Mouse (Mus musculus) MEL (cell line): ENCODE data around the gene Jup. TPM values are rescaled to one million over a fixed set of nuclear protein-coding genes. Genes with fewer than 3 reads are reported as not detected.
A peak's percentile ranks its signal among the peaks of the same experiment; 100 is the strongest.

ENCODE experiments used
- DNase-seq: peaks from one replicate; pipeline ENCODE4 v3.0.0; 2011; ENCODE audit warnings: low read depth, low spot score
- H3K27ac ChIP-seq: 2 replicates; pipeline ENCODE4 v1.5.1; 2012; ENCODE audit warnings: low read depth, mild to moderate bottlenecking, control low read depth, low read length, moderate library complexity; ENCODE audit not compliant: control insufficient read depth
- H3K27me3 ChIP-seq, 2 experiments: fragments of 150-350 bp in 1 of 2; sonication (generic) in 1 of 2; 2 replicates each; pipeline ENCODE4 v1.6.1; 2012; ENCODE audit warnings: low read length in 2 of 2, mild to moderate bottlenecking in 2 of 2, improper control_type of control experiment in 1 of 2, moderate library complexity in 1 of 2; ENCODE audit not compliant: insufficient read depth in 2 of 2, control insufficient read depth in 1 of 2
- H3K36me3 ChIP-seq, 2 experiments: 2 replicates each; pipeline ENCODE4 v1.6.1; 2012 to 2014; ENCODE audit warnings: low read length in 2 of 2, improper control_type of control experiment in 1 of 2, inconsistent platforms in 1 of 2, mild to moderate bottlenecking in 1 of 2; ENCODE audit not compliant: insufficient read depth in 2 of 2, control insufficient read depth in 1 of 2
- H3K4me1 ChIP-seq, 2 experiments: fragments of 150-350 bp in 1 of 2; sonication (generic) in 1 of 2; 2 replicates each; pipeline ENCODE4 v1.6.1; 2012; ENCODE audit warnings: low read length in 2 of 2, improper control_type of control experiment in 1 of 2, mild to moderate bottlenecking in 1 of 2; ENCODE audit not compliant: insufficient read depth in 2 of 2, control insufficient read depth in 1 of 2
- H3K4me3 ChIP-seq, 2 experiments: fragments of 150-350 bp in 1 of 2; sonication (generic) in 1 of 2; 2 replicates each; pipeline ENCODE4 v1.5.1; 2012; ENCODE audit warnings: low read depth in 2 of 2, low read length in 2 of 2, mild to moderate bottlenecking in 2 of 2, moderate library complexity in 2 of 2, control low read depth in 1 of 2, improper control_type of control experiment in 1 of 2; ENCODE audit not compliant: control insufficient read depth in 1 of 2, insufficient read depth in 1 of 2
- H3K79me2 ChIP-seq: 2 replicates; pipeline ENCODE4 v1.6.1; 2012; ENCODE audit warnings: mild to moderate bottlenecking, low read length, moderate library complexity; ENCODE audit not compliant: control insufficient read depth, poor library complexity, insufficient read depth
- H3K9ac ChIP-seq: 2 replicates; pipeline ENCODE4 v1.6.1; 2012; ENCODE audit warnings: low read depth, mild to moderate bottlenecking, control low read depth, low read length, moderate library complexity; ENCODE audit not compliant: control insufficient read depth, poor library complexity, severe bottlenecking
- H3K9me3 ChIP-seq: fragments of 150-350 bp; sonication (generic); replicated peaks from 2 replicates; pipeline ENCODE4 v1.6.1; 2012; ENCODE audit warnings: mild to moderate bottlenecking, low read length, improper control_type of control experiment, moderate library complexity; ENCODE audit not compliant: insufficient read depth
- BHLHE40 ChIP-seq: IDR thresholded peaks from 2 replicates; pipeline ENCODE4 v1.6.1; 2012; ENCODE audit warnings: low read depth, mild to moderate bottlenecking, inconsistent platforms, low read length, improper control_type of control experiment, borderline replicate concordance
- CHD1 ChIP-seq: IDR thresholded peaks from 2 replicates; pipeline ENCODE4 v1.6.1; 2012; ENCODE audit warnings: low read depth, mild to moderate bottlenecking, inconsistent platforms, low read length, improper control_type of control experiment
- CTCF ChIP-seq, 3 experiments: IDR thresholded peaks in 2 of 3; conservative IDR thresholded peaks in 1 of 3; 2 replicates each; pipeline ENCODE4 v1.5.1; 2011 to 2012; ENCODE audit warnings: low read length in 3 of 3, low read depth in 2 of 3, mild to moderate bottlenecking in 2 of 3, improper control_type of control experiment in 1 of 3, inconsistent platforms in 1 of 3, mixed read lengths in 1 of 3, moderate library complexity in 1 of 3; ENCODE audit not compliant: control insufficient read depth in 1 of 3, insufficient read depth in 1 of 3, poor library complexity in 1 of 3, severe bottlenecking in 1 of 3
- E2F4 ChIP-seq: IDR thresholded peaks from 2 replicates; pipeline ENCODE4 v1.6.1; 2011; ENCODE audit warnings: low read depth, low read length, improper control_type of control experiment, borderline replicate concordance
- ELF1 ChIP-seq: IDR thresholded peaks from 2 replicates; pipeline ENCODE4 v1.6.1; 2014; ENCODE audit warnings: low read depth, mild to moderate bottlenecking, inconsistent platforms, low read length, improper control_type of control experiment, moderate library complexity
- EP300 ChIP-seq, 2 experiments: IDR thresholded peaks; 2 replicates each; pipeline ENCODE4 v1.6.1; 2011; ENCODE audit warnings: improper control_type of control experiment in 2 of 2, low read length in 2 of 2, low read depth in 1 of 2, mild to moderate bottlenecking in 1 of 2
- ETS1 ChIP-seq: IDR thresholded peaks from 2 replicates; pipeline ENCODE4 v1.6.1; 2012; ENCODE audit warnings: low read depth, mild to moderate bottlenecking, inconsistent platforms, low read length, improper control_type of control experiment, moderate library complexity
- GABPA ChIP-seq: IDR thresholded peaks from 2 replicates; pipeline ENCODE4 v1.6.1; 2012; ENCODE audit warnings: low read depth, mild to moderate bottlenecking, inconsistent platforms, low read length, improper control_type of control experiment, moderate library complexity
- GATA1 ChIP-seq: IDR thresholded peaks from 2 replicates; pipeline ENCODE4 v1.6.1; 2011; ENCODE audit warnings: low read depth, low read length, improper control_type of control experiment
- HCFC1 ChIP-seq: IDR thresholded peaks from 2 replicates; pipeline ENCODE4 v1.6.1; 2012; ENCODE audit warnings: low read depth, mild to moderate bottlenecking, inconsistent platforms, low read length, improper control_type of control experiment, moderate library complexity
- KAT2A ChIP-seq: conservative IDR thresholded peaks from 2 replicates; pipeline ENCODE4 v1.6.1; 2012; ENCODE audit warnings: low read depth, low read length, improper control_type of control experiment, inconsistent platforms
- MAX ChIP-seq: IDR thresholded peaks from 2 replicates; pipeline ENCODE4 v1.6.1; 2011; ENCODE audit warnings: low read length, improper control_type of control experiment
- MAZ ChIP-seq: IDR thresholded peaks from 2 replicates; pipeline ENCODE4 v1.6.1; 2012; ENCODE audit warnings: low read depth, mild to moderate bottlenecking, inconsistent platforms, low read length, improper control_type of control experiment
- MEF2A ChIP-seq: IDR thresholded peaks from 2 replicates; pipeline ENCODE4 v1.6.1; 2014; ENCODE audit warnings: low read depth, mild to moderate bottlenecking, inconsistent platforms, low read length, improper control_type of control experiment; ENCODE audit not compliant: poor library complexity, insufficient replicate concordance, severe bottlenecking; ENCODE audit errors: extremely low read depth
- MXI1 ChIP-seq: IDR thresholded peaks from 2 replicates; pipeline ENCODE4 v1.6.1; 2011; ENCODE audit warnings: mild to moderate bottlenecking, low read depth, low read length, improper control_type of control experiment
- MYB ChIP-seq: IDR thresholded peaks from 2 replicates; pipeline ENCODE4 v1.6.1; 2011; ENCODE audit warnings: mild to moderate bottlenecking, low read depth, low read length, improper control_type of control experiment
- MYC ChIP-seq: IDR thresholded peaks from 2 replicates; pipeline ENCODE4 v1.6.1; 2011; ENCODE audit warnings: low read depth, mild to moderate bottlenecking, low read length, improper control_type of control experiment, moderate library complexity
- NELFE ChIP-seq: IDR thresholded peaks from 2 replicates; pipeline ENCODE4 v1.6.1; 2011; ENCODE audit warnings: low read depth, low read length, improper control_type of control experiment
- NRF1 ChIP-seq: IDR thresholded peaks from 2 replicates; pipeline ENCODE4 v1.6.1; 2014; ENCODE audit warnings: low read depth, mild to moderate bottlenecking, inconsistent platforms, low read length, improper control_type of control experiment, moderate library complexity; ENCODE audit not compliant: poor library complexity, insufficient read depth, severe bottlenecking
- POLR2A ChIP-seq, 2 experiments: IDR thresholded peaks; 2 replicates each; pipeline ENCODE4 v1.6.1; 2011 to 2012; ENCODE audit warnings: low read length in 2 of 2, mild to moderate bottlenecking in 2 of 2, control low read depth in 1 of 2, improper control_type of control experiment in 1 of 2, low read depth in 1 of 2, moderate library complexity in 1 of 2; ENCODE audit not compliant: control insufficient read depth in 1 of 2, insufficient read depth in 1 of 2, poor library complexity in 1 of 2
- POLR2AphosphoS2 ChIP-seq: IDR thresholded peaks from 2 replicates; pipeline ENCODE4 v1.6.1; 2011; ENCODE audit warnings: low read length, improper control_type of control experiment
- SIN3A ChIP-seq: IDR thresholded peaks from 2 replicates; pipeline ENCODE4 v1.6.1; 2012; ENCODE audit warnings: low read length, improper control_type of control experiment, inconsistent platforms
- SMC3 ChIP-seq: IDR thresholded peaks from 2 replicates; pipeline ENCODE4 v1.6.1; 2011; ENCODE audit warnings: low read depth, low read length, improper control_type of control experiment
- TBP ChIP-seq: IDR thresholded peaks from 2 replicates; pipeline ENCODE4 v1.8.0; 2011; ENCODE audit warnings: low read depth, low read length, improper control_type of control experiment
- TCF12 ChIP-seq: IDR thresholded peaks from 2 replicates; pipeline ENCODE4 v1.6.1; 2014; ENCODE audit warnings: low read depth, mild to moderate bottlenecking, inconsistent platforms, low read length, improper control_type of control experiment, moderate library complexity
- USF1 ChIP-seq: IDR thresholded peaks from 2 replicates; pipeline ENCODE4 v1.6.1; 2014; ENCODE audit warnings: low read depth, mild to moderate bottlenecking, inconsistent platforms, low read length, improper control_type of control experiment, moderate library complexity
- USF2 ChIP-seq, 2 experiments: IDR thresholded peaks; 2 replicates each; pipeline ENCODE4 v1.6.1; 2011 to 2012; ENCODE audit warnings: improper control_type of control experiment in 2 of 2, low read length in 2 of 2, borderline replicate concordance in 1 of 2, inconsistent platforms in 1 of 2, low read depth in 1 of 2, mild to moderate bottlenecking in 1 of 2; ENCODE audit not compliant: insufficient read depth in 1 of 2
- ZC3H11A ChIP-seq: IDR thresholded peaks from 2 replicates; pipeline ENCODE4 v1.6.1; 2012; ENCODE audit warnings: low read depth, mild to moderate bottlenecking, inconsistent platforms, low read length, improper control_type of control experiment
- ZKSCAN1 ChIP-seq: IDR thresholded peaks from 2 replicates; pipeline ENCODE4 v1.6.1; 2012; ENCODE audit warnings: low read depth, mild to moderate bottlenecking, inconsistent platforms, low read length, improper control_type of control experiment, moderate library complexity
- ZNF384 ChIP-seq: IDR thresholded peaks from 2 replicates; pipeline ENCODE4 v1.6.1; 2012; ENCODE audit warnings: low read depth, mild to moderate bottlenecking, inconsistent platforms, low read length, improper control_type of control experiment
- polyA plus RNA-seq, 2 experiments: library from polyadenylated mRNA; stranded (reverse) in 1 of 2; unstranded in 1 of 2; fragments of >175 nt in 1 of 2; fragments of >200 nt in 1 of 2; gene quantifications; 2 replicates each; pipeline versions ENCODE4 v1.2.1 to v1.2.4; 2012; ENCODE audit warnings: low replicate concordance in 2 of 2, low read depth in 1 of 2; ENCODE audit not compliant: insufficient read length in 2 of 2, insufficient read depth in 1 of 2, missing spikeins in 1 of 2
- total RNA-seq: library from RNA; depleted of rRNA; stranded (reverse); fragments of 300-350 nt; gene quantifications from 2 replicates; pipeline ENCODE4 v1.2.3, GENCODE M21; 2012

Jup gene
- total and polyA plus RNA-seq, 3 experiments, result 1.0 to 8.5 TPM; not detected in 1

- TF ChIP-seq CTCF (IDR thresholded peaks at IDR 0.05 in 2 of 3, conservative IDR thresholded peaks at IDR 0.05 in 1 of 3; ENCODE audit: control insufficient read depth in 1 of 3, insufficient read depth in 1 of 3, low read depth in 2 of 3, low read length in 3 of 3, poor library complexity in 1 of 3, severe bottlenecking in 1 of 3) (0 out of 6 replicates have a peak, but pooled peaks of 1 of the 3 experiments have one; percentile 6), TBP (peak; percentile 66; the same call in 1 of the 2 replicates), GABPA (no peak), ZNF384 (no peak), NELFE (peak; percentile 89), POLR2AphosphoS2 (peak; percentile 86), SIN3A (peak; percentile 86), SMC3 (0 out of 2 replicates have a peak, but pooled peaks have one; percentile 3), MXI1 (peak; percentile 96), USF2 (IDR thresholded peaks at IDR 0.05; ENCODE audit: borderline replicate concordance in 1 of 2, insufficient read depth in 1 of 2, low read depth in 1 of 2, low read length in 2 of 2) (peak in 1 of 2 experiments; percentile 84; a peak in 3 of 4 replicates), ETS1 (peak; percentile 85; the same call in 1 of the 2 replicates)
These were observed 77.4 kb downstream of the Jup start (continued) for GRCm38 (mm10) chr11:100320172-100320630.

DNA sequence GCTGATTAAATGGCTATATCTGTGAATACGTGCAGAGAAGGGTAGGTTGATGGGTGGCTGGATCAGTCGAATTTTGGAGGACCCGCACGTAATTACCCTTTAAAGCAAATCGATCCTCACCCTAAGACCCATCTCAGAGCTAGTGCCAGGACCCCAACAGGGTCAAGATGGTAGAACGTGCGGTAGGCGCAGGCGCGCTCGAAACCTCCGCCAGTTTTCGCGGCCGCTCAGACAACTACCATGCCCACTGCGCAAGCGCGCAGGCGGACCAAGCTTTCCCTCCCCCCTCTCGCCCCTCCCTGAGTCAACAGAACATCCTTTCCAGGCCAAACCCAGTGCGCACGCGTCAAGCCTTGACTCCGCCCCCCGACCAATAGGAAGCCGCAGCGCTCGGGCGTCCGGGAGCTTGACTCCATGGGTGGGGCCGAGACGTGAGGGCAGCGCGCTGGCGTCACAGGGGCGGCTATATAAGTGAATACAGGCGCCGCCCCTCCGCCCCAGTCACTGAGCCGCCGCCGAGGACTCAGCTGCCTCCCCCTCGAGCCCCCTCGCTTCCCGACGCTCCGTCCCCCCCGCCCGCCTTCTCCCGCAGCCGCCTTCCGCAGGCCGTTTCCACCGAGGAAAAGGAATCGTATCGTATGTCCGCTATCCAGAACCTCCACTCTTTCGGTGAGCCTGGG, 77.9 kb downstream of the Jup start, which contains the start of gene Eif1:
Gene Eif1 (plus strand): TSS at position 394 of the 680 bp plus-strand sequence.
- DNase-seq, result peak; percentile 100
- Histone ChIP-seq H3K4me3 (peak within 1 kb of the TSS; percentile 69 to 74), H3K9ac (peak within 1 kb of the TSS; percentile 96), H3K36me3 (peaks cover 10 to 27% of the 10 kb centered on the region in 2 experiments), H3K9me3 (no peaks in the 10 kb centered on the region), H3K27me3 (no peaks in the 10 kb centered on the region), H3K4me1 (peaks cover 10 to 23% of the 10 kb centered on the region in 2 experiments; a peak in 3 of 4 replicates), H3K79me2 (peaks cover 18% of the 10 kb centered on the region), H3K27ac (peak within 1 kb of the TSS; percentile 95)
- TF ChIP-seq ELF1 (peak; percentile 77), SIN3A (peak; percentile 63), MAZ (peak; percentile 100), NRF1 (peak; percentile 100), BHLHE40 (peak; percentile 40; the same call in 1 of the 2 replicates), MYC (0 out of 2 replicates have a peak, but pooled peaks have one; percentile 69), MXI1 (peak; percentile 62), ZKSCAN1 (no peak), MEF2A (no peak), MYB (no peak), POLR2A (IDR thresholded peaks at IDR 0.05; ENCODE audit: control insufficient read depth in 1 of 2, insufficient read depth in 1 of 2, low read depth in 1 of 2, low read length in 2 of 2, poor library complexity in 1 of 2) (peak in 1 of 2 experiments; percentile 66), MAX (peak; percentile 79), E2F4 (peak; percentile 84; the same call in 1 of the 2 replicates), ZNF384 (peak; percentile 62), USF1 (peak; percentile 56; the same call in 1 of the 2 replicates), KAT2A (peak; percentile 68; the same call in 1 of the 2 replicates), CHD1 (peak; percentile 64; the same call in 1 of the 2 replicates), NELFE (peak; percentile 85), HCFC1 (peak; percentile 84), TCF12 (peak; percentile 75), POLR2AphosphoS2 (peak; percentile 93), TBP (peak; percentile 90), EP300 (IDR thresholded peaks at IDR 0.05; ENCODE audit: low read depth in 1 of 2, low read length in 2 of 2) (peak in 1 of 2 experiments; percentile 45; a peak in 2 of 4 replicates), ETS1 (peak; percentile 66; the same call in 1 of the 2 replicates), ZC3H11A (no peak), GATA1 (no peak), CTCF (IDR thresholded peaks at IDR 0.05 in 2 of 3, conservative IDR thresholded peaks at IDR 0.05 in 1 of 3; ENCODE audit: control insufficient read depth in 1 of 3, insufficient read depth in 1 of 3, low read depth in 2 of 3, low read length in 3 of 3, poor library complexity in 1 of 3, severe bottlenecking in 1 of 3) (no peak)
